Mouse (Mus musculus): ENCODE results near the gene H2al1m.
"Not testable (repeated sequence)": the region's sequence is repeated elsewhere in the genome, so short reads cannot be mapped to it uniquely, and the experiment has no call there.

The H2al1m gene

DNA sequence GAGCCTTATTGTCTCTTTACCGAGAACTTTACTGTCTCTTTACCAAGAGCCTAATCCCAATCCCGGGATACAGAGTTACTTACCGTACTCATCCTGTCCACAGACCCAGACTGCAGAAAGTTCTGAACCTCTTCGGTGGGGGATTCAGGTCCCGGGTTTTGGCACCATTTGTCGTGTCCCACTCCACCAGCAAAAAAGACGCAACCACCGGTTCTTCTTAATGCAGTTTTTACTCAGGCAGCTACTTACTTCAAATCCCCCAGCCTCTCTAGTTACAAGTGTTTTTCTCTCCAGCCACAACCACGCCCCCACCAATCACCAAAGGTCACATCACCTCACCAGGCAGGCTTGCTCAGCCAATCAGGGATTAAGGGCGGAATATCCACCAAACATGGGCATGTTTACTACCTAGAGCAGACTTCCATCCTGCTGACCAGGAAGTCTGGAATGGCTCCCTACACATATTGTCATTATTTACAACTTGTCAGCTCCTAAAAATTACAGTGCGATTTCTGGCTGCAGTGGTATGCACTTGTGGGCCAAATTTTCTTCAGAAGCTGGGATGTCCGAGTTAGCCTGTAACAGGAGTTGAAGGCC, 48.9 kb downstream of the H2al1m start:
- not testable (repeated sequence) for DNase-seq

- DNase-seq, result peak; percentile 48
Observed at GRCm38 (mm10) chrX:9333035-9333434, 49.5 kb downstream of the H2al1m start.

Data from cerebellum, adult 8-10 months (tissue).